Mouse (Mus musculus): ENCODE measurements around the gene 4930519P11Rik. TPM values are rescaled to one million over a fixed set of nuclear protein-coding genes. Genes with fewer than 3 reads are reported as not detected.

Gene 4930519P11Rik
- polyA plus RNA-seq, 2 experiments, result 0.16 TPM; not detected in 1

DNA sequence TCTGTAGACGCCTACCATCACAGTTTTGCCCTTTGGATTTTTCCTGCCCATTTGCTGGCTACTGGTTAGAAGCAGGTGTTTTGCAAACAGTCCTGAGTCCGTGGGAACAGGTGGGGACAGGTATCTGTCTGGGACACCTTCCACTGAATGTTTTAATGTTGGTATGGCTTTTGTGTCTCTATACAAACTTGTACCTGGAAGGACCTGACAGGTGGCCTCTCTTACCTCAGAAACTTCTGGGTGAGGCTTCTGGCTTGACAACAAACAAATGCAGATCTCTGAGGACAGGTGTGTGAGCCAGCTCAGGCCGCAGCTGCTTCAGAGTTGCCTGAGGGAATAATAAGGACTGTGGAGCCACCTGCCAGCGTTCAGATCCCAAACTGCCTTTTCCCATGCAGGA lies 25.9 kb upstream of the 4930519P11Rik start:
- WGBS, result 85% methylated on average over 4 of the region's 4 CpGs
- Histone ChIP-seq H3K4me3 (replicated peaks; ENCODE audit: low read length) (no peak overlapping the region), H3K4me2 (replicated peaks; ENCODE audit: low read depth, low read length, severe bottlenecking) (no peak overlapping the region), H3K36me3 (ENCODE audit: control insufficient read depth, insufficient read depth, low read length) (peaks cover 36% of the 10 kb centered on the region), H3K4me1 (ENCODE audit: control insufficient read depth, insufficient read depth, low read length) (no peaks in the 10 kb centered on the region), H3K27me3 (ENCODE audit: control insufficient read depth, insufficient read depth, low read length) (no peaks in the 10 kb centered on the region), H3K9me3 (ENCODE audit: control insufficient read depth, low read length) (no peaks in the 10 kb centered on the region), H3K9ac (ENCODE audit: low read depth, low read length, severe bottlenecking) (no peak overlapping the region), H3K27ac (replicated peaks; ENCODE audit: low read depth, low read length) (no peak overlapping the region)
- ATAC-seq (ENCODE audit: low FRiP score, low read depth) (no peak), DNase-seq (ENCODE audit: low spot score) (no peak)
- no peak for TF ChIP-seq POLR2A (IDR thresholded peaks at IDR 0.05; ENCODE audit: borderline replicate concordance, extremely low read depth, insufficient read depth, insufficient read length)

DNA sequence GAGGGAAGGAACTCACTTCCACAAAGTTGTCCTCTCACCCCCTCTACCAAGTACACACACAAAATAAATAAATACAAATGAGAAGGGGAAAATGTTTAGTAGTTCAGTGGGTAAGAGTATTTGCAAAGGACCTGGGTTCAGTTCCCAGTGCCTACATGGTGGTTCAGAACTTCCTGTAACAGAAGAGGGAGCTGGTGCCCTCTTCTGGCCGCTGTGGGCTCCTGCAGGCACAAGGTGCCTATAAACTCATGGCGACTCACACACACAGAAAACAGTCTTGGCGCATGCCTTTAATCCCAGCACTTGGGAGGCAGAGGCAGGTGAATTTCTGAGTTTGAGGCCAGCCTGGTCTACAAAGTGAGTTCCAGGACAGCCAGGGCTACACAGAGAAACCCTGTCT lies 25.3 kb upstream of the 4930519P11Rik start:
- no peak for ATAC-seq (ENCODE audit: low FRiP score, low read depth)
- no peaks in the 10 kb centered on the region for H3K27me3 ChIP-seq (ENCODE audit: control insufficient read depth, insufficient read depth, low read length)
- WGBS, result 95% methylated on average over 3 of the region's 3 CpGs
- no peak for TF ChIP-seq POLR2A (IDR thresholded peaks at IDR 0.05; ENCODE audit: borderline replicate concordance, extremely low read depth, insufficient read depth, insufficient read length)
- no peaks in the 10 kb centered on the region for H3K4me1 ChIP-seq (ENCODE audit: control insufficient read depth, insufficient read depth, low read length)
- H3K9ac ChIP-seq (ENCODE audit: low read depth, low read length, severe bottlenecking), result no peak overlapping the region
- no peaks in the 10 kb centered on the region for H3K9me3 ChIP-seq (ENCODE audit: control insufficient read depth, low read length)
- no peak overlapping the region for H3K4me3 ChIP-seq (replicated peaks; ENCODE audit: low read length)
- H3K4me2 ChIP-seq (replicated peaks; ENCODE audit: low read depth, low read length, severe bottlenecking), result no peak overlapping the region
- no peak for DNase-seq (ENCODE audit: low spot score)
- H3K27ac ChIP-seq (replicated peaks; ENCODE audit: low read depth, low read length), result no peak overlapping the region
- peaks cover 34% of the 10 kb centered on the region for H3K36me3 ChIP-seq (ENCODE audit: control insufficient read depth, insufficient read depth, low read length)

DNA sequence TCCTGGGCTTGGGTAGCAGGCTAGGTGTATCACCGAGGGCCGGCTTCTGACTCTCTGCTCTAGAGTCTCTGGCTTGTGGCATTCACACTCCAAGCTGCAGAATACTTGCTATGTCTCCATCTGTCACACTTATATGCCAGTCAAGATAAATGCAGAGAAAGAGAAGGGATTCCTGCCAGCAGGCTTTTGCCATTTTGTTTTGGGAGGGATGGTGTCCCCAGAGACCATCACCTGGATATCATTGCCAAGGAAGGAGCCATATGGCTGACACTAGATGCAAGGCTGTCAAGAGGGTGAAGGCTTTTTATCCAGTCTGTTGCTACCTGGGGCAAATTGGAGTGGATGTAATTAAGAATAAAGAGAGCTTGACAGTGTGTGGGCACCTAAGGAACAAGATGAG lies 22.6 kb upstream of the 4930519P11Rik start:
- WGBS, result 94% methylated on average over 2 of the region's 2 CpGs
- Histone ChIP-seq H3K36me3 (ENCODE audit: control insufficient read depth, insufficient read depth, low read length) (peaks cover 34% of the 10 kb centered on the region), H3K27ac (replicated peaks; ENCODE audit: low read depth, low read length) (no peak overlapping the region), H3K9ac (ENCODE audit: low read depth, low read length, severe bottlenecking) (no peak overlapping the region), H3K4me1 (ENCODE audit: control insufficient read depth, insufficient read depth, low read length) (no peaks in the 10 kb centered on the region), H3K4me3 (replicated peaks; ENCODE audit: low read length) (no peak overlapping the region), H3K9me3 (ENCODE audit: control insufficient read depth, low read length) (no peaks in the 10 kb centered on the region), H3K27me3 (ENCODE audit: control insufficient read depth, insufficient read depth, low read length) (no peaks in the 10 kb centered on the region), H3K4me2 (replicated peaks; ENCODE audit: low read depth, low read length, severe bottlenecking) (no peak overlapping the region)
- no peak for DNase-seq (ENCODE audit: low spot score)
- no peak for ATAC-seq (ENCODE audit: low FRiP score, low read depth)
- TF ChIP-seq POLR2A (IDR thresholded peaks at IDR 0.05; ENCODE audit: borderline replicate concordance, extremely low read depth, insufficient read depth, insufficient read length), result no peak

GRCm38 (mm10) chr2:154633876-154634644 lies 20.8 kb upstream of the 4930519P11Rik start:
- no peak overlapping the region for H3K4me3 ChIP-seq (replicated peaks; ENCODE audit: low read length)
- H3K4me1 ChIP-seq (ENCODE audit: control insufficient read depth, insufficient read depth, low read length), result no peaks in the 10 kb centered on the region
- ATAC-seq (ENCODE audit: low FRiP score, low read depth) (no peak), DNase-seq (ENCODE audit: low spot score) (no peak)
- H3K9me3 ChIP-seq (ENCODE audit: control insufficient read depth, low read length), result no peaks in the 10 kb centered on the region
- no peak overlapping the region for H3K9ac ChIP-seq (ENCODE audit: low read depth, low read length, severe bottlenecking)
- peaks cover 34% of the 10 kb centered on the region for H3K36me3 ChIP-seq (ENCODE audit: control insufficient read depth, insufficient read depth, low read length)
- no peak overlapping the region for H3K27ac ChIP-seq (replicated peaks; ENCODE audit: low read depth, low read length)
- TF ChIP-seq POLR2A (IDR thresholded peaks at IDR 0.05; ENCODE audit: borderline replicate concordance, extremely low read depth, insufficient read depth, insufficient read length), result no peak
- no peaks in the 10 kb centered on the region for H3K27me3 ChIP-seq (ENCODE audit: control insufficient read depth, insufficient read depth, low read length)
- WGBS, result 87% methylated on average over 9 of the region's 9 CpGs
- H3K4me2 ChIP-seq (replicated peaks; ENCODE audit: low read depth, low read length, severe bottlenecking), result no peak overlapping the region

- DNase-seq (ENCODE audit: low spot score) (no peak), ATAC-seq (ENCODE audit: low FRiP score, low read depth) (no peak)
- no peak for TF ChIP-seq POLR2A (IDR thresholded peaks at IDR 0.05; ENCODE audit: borderline replicate concordance, extremely low read depth, insufficient read depth, insufficient read length)
- H3K27ac ChIP-seq (replicated peaks; ENCODE audit: low read depth, low read length), result no peak overlapping the region
- peaks cover 29% of the 10 kb centered on the region for H3K36me3 ChIP-seq (ENCODE audit: control insufficient read depth, insufficient read depth, low read length)
- H3K4me2 ChIP-seq (replicated peaks; ENCODE audit: low read depth, low read length, severe bottlenecking), result no peak overlapping the region
- 91% methylated on average over 5 of the region's 5 CpGs for WGBS
- no peak overlapping the region for H3K4me3 ChIP-seq (replicated peaks; ENCODE audit: low read length)
- H3K9me3 ChIP-seq (ENCODE audit: control insufficient read depth, low read length), result no peaks in the 10 kb centered on the region
- H3K4me1 ChIP-seq (ENCODE audit: control insufficient read depth, insufficient read depth, low read length), result no peaks in the 10 kb centered on the region
- H3K9ac ChIP-seq (ENCODE audit: low read depth, low read length, severe bottlenecking), result no peak overlapping the region
- H3K27me3 ChIP-seq (ENCODE audit: control insufficient read depth, insufficient read depth, low read length), result no peaks in the 10 kb centered on the region
Measured at GRCm38 (mm10) chr2:154633039-154633742, 20.0 kb upstream of the 4930519P11Rik start.

Measured in limb, embryonic 14.5 days (tissue).